Mouse (Mus musculus) midbrain, embryonic 10.5 days (tissue): ENCODE data around the gene Zfp109. TPM values are rescaled to one million over a fixed set of nuclear protein-coding genes. Genes with fewer than 3 reads are reported as not detected.

Source experiments
- DNase-seq: peaks from one replicate; pipeline ENCODE4 v3.0.0-alpha.2; 2017; ENCODE audit warnings: low spot score
- H3K27ac ChIP-seq: fragments of 300-500 bp; sonication (generic); replicated peaks from 2 replicates; pipeline ENCODE4 v1.5.1; 2016; ENCODE audit warnings: mild to moderate bottlenecking
- H3K27me3 ChIP-seq: fragments of 300-500 bp; sonication (generic); 2 replicates; pipeline ENCODE4 v1.6.1; 2016; ENCODE audit warnings: low read depth, mild to moderate bottlenecking; ENCODE audit not compliant: poor library complexity, severe bottlenecking
- H3K36me3 ChIP-seq: fragments of 300-500 bp; sonication (generic); 2 replicates; pipeline ENCODE4 v1.6.1; 2016; ENCODE audit warnings: mild to moderate bottlenecking, moderate library complexity
- H3K4me1 ChIP-seq: fragments of 300-500 bp; sonication (generic); 2 replicates; pipeline ENCODE4 v1.6.1; 2016
- H3K4me3 ChIP-seq: fragments of 300-500 bp; sonication (generic); 2 replicates; pipeline ENCODE4 v1.5.1; 2016; ENCODE audit warnings: mild to moderate bottlenecking, moderate library complexity
- H3K9me3 ChIP-seq: fragments of 300-500 bp; sonication (generic); replicated peaks from 2 replicates; pipeline ENCODE4 v1.6.1; 2016; ENCODE audit warnings: mild to moderate bottlenecking
- WGBS: fragments of 180-500 bp; shearing (Covaris S2); methylation state at CpG from one replicate; pipeline ENCODE4 v1.1.7; 2016; 5-methylcytosine and 5-hydroxymethylcytosine counted together
- polyA plus RNA-seq: library from polyadenylated mRNA; unstranded; fragments of >200 nt; fragmentation: Nextera tagmentation; extraction: Ambion mirVana; gene quantifications from 2 replicates; pipeline ENCODE4 v1.2.1, GENCODE M21; 2016

Zfp109 gene
- polyA plus RNA-seq, 1 experiment from 2014 or later: 5.7 TPM

DNA sequence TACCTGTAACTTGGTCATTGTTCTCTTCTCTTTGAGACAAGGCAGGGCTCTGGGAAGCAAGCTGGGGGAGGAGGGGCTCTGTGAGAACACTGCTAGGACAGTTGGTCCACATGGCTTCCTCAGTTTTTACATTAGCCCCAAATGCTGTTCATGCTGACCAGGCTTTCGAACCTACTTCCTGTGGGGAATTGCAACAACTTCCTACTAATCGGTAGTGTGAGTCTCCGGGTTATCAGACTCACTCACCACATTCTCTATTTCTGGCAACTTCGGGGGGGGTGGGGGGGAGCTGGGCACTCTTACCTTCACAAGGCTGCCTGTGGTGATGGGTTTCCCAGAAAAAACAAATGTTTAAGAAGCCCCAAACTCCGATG lies 47.8 kb downstream of the Zfp109 start:
- Histone ChIP-seq H3K27me3 (no peaks in the 10 kb centered on the region), H3K27ac (no peak overlapping the region), H3K9me3 (peaks cover 12% of the 10 kb centered on the region), H3K4me1 (no peaks in the 10 kb centered on the region), H3K36me3 (peaks cover 23% of the 10 kb centered on the region), H3K4me3 (no peak overlapping the region)
- WGBS: 82% methylated on average over 5 of the region's 5 CpGs
- no peak for DNase-seq

DNA sequence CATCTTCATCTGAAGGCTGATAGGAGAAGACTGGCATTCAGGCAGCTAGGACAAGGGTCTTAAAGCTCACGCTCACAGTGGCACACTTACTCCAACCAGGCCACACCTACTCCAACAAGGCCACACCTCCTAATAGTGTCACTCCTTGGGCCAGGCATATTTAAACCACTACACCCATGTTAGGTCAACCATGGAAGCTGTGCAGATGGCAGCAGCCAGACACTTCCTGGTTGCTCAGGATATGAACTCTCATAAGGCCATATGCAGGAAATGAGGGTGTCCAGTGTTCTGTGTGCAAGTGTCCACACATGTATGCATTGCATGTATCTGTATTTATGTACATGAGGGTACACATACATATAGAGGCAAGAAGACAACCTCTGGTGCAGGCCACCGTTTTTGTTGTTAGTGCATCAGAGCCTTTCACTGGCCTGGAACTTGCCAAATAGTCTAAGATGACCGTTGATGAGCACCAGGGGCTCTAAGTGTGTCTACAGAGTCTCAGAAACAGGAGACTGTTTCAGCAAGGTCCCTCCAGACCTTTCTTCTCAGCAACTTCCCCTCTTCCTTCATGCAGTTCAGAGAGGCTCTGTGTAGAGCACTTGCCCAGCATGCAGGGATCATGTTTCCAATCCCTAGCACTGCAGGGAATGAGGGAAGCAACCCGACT lies 48.3 kb downstream of the Zfp109 start:
- no peaks in the 10 kb centered on the region for H3K4me1 ChIP-seq
- H3K36me3 ChIP-seq: peaks cover 18% of the 10 kb centered on the region
- no peaks in the 10 kb centered on the region for H3K27me3 ChIP-seq
- H3K4me3 ChIP-seq: no peak overlapping the region
- WGBS: 75% methylated on average over 4 of the region's 4 CpGs
- no peak overlapping the region for H3K27ac ChIP-seq
- no peak for DNase-seq
- H3K9me3 ChIP-seq: peaks cover 9% of the 10 kb centered on the region

DNA sequence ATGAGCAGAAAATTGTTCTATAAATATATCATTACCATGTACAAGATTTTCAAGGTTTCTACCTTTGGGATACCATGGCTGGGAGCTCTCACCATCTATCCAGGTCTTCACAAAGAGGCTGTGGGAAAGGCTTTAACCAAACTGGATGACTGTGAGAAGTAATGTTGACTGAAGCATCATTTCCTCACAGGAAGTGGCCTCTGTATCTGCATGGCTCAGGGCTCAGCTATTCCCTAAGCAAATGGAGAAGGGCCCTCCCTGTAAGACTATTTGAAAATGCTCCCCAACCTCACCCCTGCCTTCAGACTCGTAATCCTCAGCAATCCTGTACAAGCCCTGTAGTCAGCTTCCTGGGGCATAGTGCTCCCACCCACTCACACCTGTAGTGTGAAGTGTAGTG lies 49.7 kb downstream of the Zfp109 start:
- DNase-seq: no peak
- Histone ChIP-seq H3K4me1 (no peaks in the 10 kb centered on the region), H3K36me3 (peaks cover 4% of the 10 kb centered on the region; the same call in 1 of the 2 replicates), H3K27ac (no peak overlapping the region), H3K27me3 (no peaks in the 10 kb centered on the region), H3K9me3 (no peaks in the 10 kb centered on the region; the same call in 1 of the 2 replicates), H3K4me3 (no peak overlapping the region)
- 77% methylated on average over 1 of the region's 1 CpGs for WGBS

Other genes with a start within 250 kb of the Zfp109 start
- gene V1rd19, start 235.9 kb downstream of the Zfp109 start, polyA plus RNA-seq: not detected in 2 replicates
- gene Vmn1r183, start 184.3 kb downstream of the Zfp109 start, polyA plus RNA-seq: 0.01 TPM in 1 of 2 replicates, not detected in the other
- 28.4 and 31.7 TPM in 2 replicates for gene Zfp180, start 155.6 kb downstream of the Zfp109 start, polyA plus RNA-seq
- 3.9 and 6.1 TPM in 2 replicates for gene Zfp112, start 125.2 kb downstream of the Zfp109 start, polyA plus RNA-seq
- 14.0 and 14.9 TPM in 2 replicates for gene Zfp235, start 103.4 kb downstream of the Zfp109 start, polyA plus RNA-seq
- 5.2 and 5.4 TPM in 2 replicates for gene Zfp114, start 62.5 kb downstream of the Zfp109 start, polyA plus RNA-seq
- gene Zfp111, start 26.1 kb downstream of the Zfp109 start, polyA plus RNA-seq: 10.7 and 10.9 TPM in 2 replicates
- 2.1 and 2.7 TPM in 2 replicates for gene Zfp108, start 17.2 kb upstream of the Zfp109 start, polyA plus RNA-seq
- 6.2 and 7.4 TPM in 2 replicates for gene Zfp93, start 32.9 kb upstream of the Zfp109 start, polyA plus RNA-seq
- 36.7 and 41.4 TPM in 2 replicates for gene Zfp61, start 63.7 kb upstream of the Zfp109 start, polyA plus RNA-seq
- 13.7 and 15.5 TPM in 2 replicates for gene Zfp94, start 79.1 kb upstream of the Zfp109 start, polyA plus RNA-seq
- gene Tescl, start 96.4 kb upstream of the Zfp109 start, polyA plus RNA-seq: 0.14 and 0.26 TPM in 2 replicates
- gene Lypd5, start 111.6 kb upstream of the Zfp109 start, polyA plus RNA-seq: not detected in 2 replicates
- gene Kcnn4, start 132.7 kb upstream of the Zfp109 start, polyA plus RNA-seq: 3.3 and 4.0 TPM in 2 replicates
- 29.0 and 34.1 TPM in 2 replicates for gene Smg9, start 162.1 kb upstream of the Zfp109 start, polyA plus RNA-seq
- not detected in 2 replicates for gene Irgc1, start 214.7 kb upstream of the Zfp109 start, polyA plus RNA-seq
- 0.68 and 1.0 TPM in 2 replicates for gene Plaur, start 224.9 kb upstream of the Zfp109 start, polyA plus RNA-seq
- 10.0 and 18.3 TPM in 2 replicates for gene Cadm4, start 244.5 kb upstream of the Zfp109 start, polyA plus RNA-seq